Comparison of ENCODE assay signal across 10 mouse cellular contexts in genomic region chr5:140579771-140580170, GRCm38 (mm10). TPM values are rescaled to one million over a fixed set of nuclear protein-coding genes. Genes with fewer than 3 reads are reported as not detected.
DNase-seq lines count a peak whose midpoint lies in the region; ATAC-seq and TF ChIP-seq lines count a peak whose summit lies in the region.
"Had no signal": no experiment of that assay in that cellular context is flagged by ENCODE, and none has a peak within 500 bp of the region (broad histone marks: within the 10 kb centered on the region; RNA-seq: fewer than 3 reads in every experiment).

No protein-coding gene starts in this region.

- H3K27me3 ChIP-seq in embryonic facial prominence, embryonic 12.5 days, result no peaks in the 10 kb centered on the region
- H3K27me3 ChIP-seq in hindbrain, embryonic 15.5 days, result no peaks in the 10 kb centered on the region
- peaks cover 33% of the 10 kb centered on the region for H3K27me3 ChIP-seq in heart, embryonic 12.5 days (replicated peaks)

- WGBS in embryonic facial prominence, embryonic 12.5 days, result 10% methylated on average over 6 of the region's 6 CpGs
- WGBS in hindbrain, embryonic 15.5 days, result 11% methylated on average over 6 of the region's 6 CpGs
- 22% methylated on average over 6 of the region's 6 CpGs for WGBS in heart, embryonic 12.5 days

- H3K4me1 ChIP-seq in ES-E14 (ENCODE audit: control insufficient read depth in 2 of 2, insufficient read depth in 2 of 2, low read length in 2 of 2, poor library complexity in 1 of 2), result peaks cover 12 to 53% of the 10 kb centered on the region in 2 experiments
- H3K4me1 ChIP-seq in embryonic facial prominence, embryonic 12.5 days, result peaks cover 54% of the 10 kb centered on the region
- peaks cover 38% of the 10 kb centered on the region for H3K4me1 ChIP-seq in hindbrain, embryonic 15.5 days (replicated peaks)
- peaks cover 19% of the 10 kb centered on the region for H3K4me1 ChIP-seq in heart, embryonic 12.5 days (replicated peaks)

- intact Hi-C loops in heart, postnatal 25 days (cut with DNase I), result no loop called here

- H3K9me3 ChIP-seq in ES-E14 (ENCODE audit: control insufficient read depth, insufficient read depth, low read depth, low read length), result no peaks in the 10 kb centered on the region
- H3K9me3 ChIP-seq in embryonic facial prominence, embryonic 12.5 days, result no peaks in the 10 kb centered on the region
- no peaks in the 10 kb centered on the region for H3K9me3 ChIP-seq in hindbrain, embryonic 15.5 days
- H3K9me3 ChIP-seq in heart, embryonic 12.5 days (replicated peaks), result no peaks in the 10 kb centered on the region

- in situ Hi-C loops in ES-E14 (cut with MboI; ENCODE audit: low sequenced_read_pairs in 2 of 2, unreplicated experiment in 2 of 2), result no loop called here

- no peaks in the 10 kb centered on the region for H3K36me3 ChIP-seq in ES-E14 (ENCODE audit: control insufficient read depth, insufficient read depth, low read length, poor library complexity, severe bottlenecking)
- no peaks in the 10 kb centered on the region for H3K36me3 ChIP-seq in embryonic facial prominence, embryonic 12.5 days
- no peaks in the 10 kb centered on the region for H3K36me3 ChIP-seq in hindbrain, embryonic 15.5 days
- no peaks in the 10 kb centered on the region for H3K36me3 ChIP-seq in heart, embryonic 12.5 days

- H3K4me2 ChIP-seq in embryonic facial prominence, embryonic 12.5 days (replicated peaks), result 0 out of 2 replicates have a peak overlapping the region, but pooled peaks have one; percentile 2
- H3K4me2 ChIP-seq in hindbrain, embryonic 15.5 days, result no peak overlapping the region
- H3K4me2 ChIP-seq in heart, embryonic 12.5 days, result no peak overlapping the region

- peak; percentile 77 for ATAC-seq in embryonic facial prominence, embryonic 12.5 days (ENCODE audit: insufficient number of reproducible peaks, insufficient read depth, low FRiP score, low TSS enrichment)
- ATAC-seq in hindbrain, embryonic 15.5 days (ENCODE audit: low FRiP score, low read depth), result peak; percentile 63; the same call in 1 of the 2 replicates
- no peak for ATAC-seq in heart, embryonic 12.5 days (ENCODE audit: insufficient number of reproducible peaks, low FRiP score)

- no peak overlapping the region for H3K4me3 ChIP-seq in ES-E14 (ENCODE audit: insufficient read depth in 1 of 2, low read depth in 1 of 2, low read length in 2 of 2, poor library complexity in 1 of 2, severe bottlenecking in 1 of 2)
- no peak overlapping the region for H3K4me3 ChIP-seq in embryonic facial prominence, embryonic 12.5 days
- no peak overlapping the region for H3K4me3 ChIP-seq in hindbrain, embryonic 15.5 days
- H3K4me3 ChIP-seq in heart, embryonic 12.5 days, result no peak overlapping the region

- H3K9ac ChIP-seq in ES-E14 (ENCODE audit: insufficient read depth, low read depth, low read length, poor library complexity, severe bottlenecking), result no peak overlapping the region; the same call in 1 of the 2 replicates
- no peak overlapping the region; the same call in 1 of the 2 replicates for H3K9ac ChIP-seq in embryonic facial prominence, embryonic 12.5 days
- H3K9ac ChIP-seq in hindbrain, embryonic 15.5 days, result no peak overlapping the region
- H3K9ac ChIP-seq in heart, embryonic 12.5 days, result no peak overlapping the region

- DNase-seq in ES-E14 (ENCODE audit: low read depth, low spot score), result no peak
- peak; percentile 69 for DNase-seq in neural tube, embryonic 10.5 days (ENCODE audit: extremely low spot score, low spot score)
- DNase-seq in heart, postnatal 25 days (ENCODE audit: low spot score), result no peak
- DNase-seq in layer of hippocampus, adult 11-12 months (ENCODE audit: low spot score), result no peak
- no peak for DNase-seq in thymus, postnatal 14 days

- peak overlapping the region; percentile 49; the same call in 1 of the 2 replicates for H3K27ac ChIP-seq in ES-E14 (ENCODE audit: insufficient read depth, low read depth, low read length, poor library complexity, severe bottlenecking)
- H3K27ac ChIP-seq in embryonic facial prominence, embryonic 12.5 days, result peak overlapping the region; percentile 84
- H3K27ac ChIP-seq in hindbrain, embryonic 15.5 days (replicated peaks), result no peak overlapping the region; the same call in 1 of the 2 replicates
- H3K27ac ChIP-seq in heart, embryonic 12.5 days (ENCODE audit: poor library complexity, severe bottlenecking), result no peak overlapping the region

TF ChIP-seq in ES-E14, 5 proteins besides CTCF, POLR2A, EP300 and RAD21:
- TF ChIP-seq CHD2 (IDR thresholded peaks at IDR 0.05; ENCODE audit: low read depth, low read length) (no peak), ZNF384 (IDR thresholded peaks at IDR 0.05; ENCODE audit: low read depth, low read length) (no peak), HCFC1 (IDR thresholded peaks at IDR 0.05; ENCODE audit: borderline replicate concordance, insufficient read depth, low read length) (no peak)

RNA-seq across cellular contexts. Expression of gene Grifin, which starts 14.9 kb away (rescaled TPM):
- total RNA-seq in ES-E14 (2012; rRNA removed), result 0.89 TPM in 1 of 2 replicates, not detected in the other
- polyA plus RNA-seq in embryonic facial prominence, embryonic 12.5 days (2016; fragmentation: Nextera tagmentation; extraction: Ambion mirVana), result 0.53 and 1.1 TPM in 2 replicates
- polyA plus RNA-seq in hindbrain, embryonic 15.5 days (2015; fragmentation: Nextera tagmentation; extraction: Ambion mirVana), result not detected in 2 replicates
- 0.31 TPM in 1 of 2 replicates, not detected in the other for polyA plus RNA-seq in heart, embryonic 12.5 days (2016; fragmentation: Nextera tagmentation; extraction: Ambion mirVana)
- not detected for total RNA-seq in heart, postnatal 25 days (2021)
- total RNA-seq: layer of hippocampus, adult 18-20 months had no signal
- polyA plus RNA-seq: lung, embryonic 16.5 days had no signal

RNA-seq across cellular contexts. Expression of gene Lfng, which starts 27.3 kb away (rescaled TPM):
- total RNA-seq in ES-E14 (2012; rRNA removed), result 13.3 and 28.1 TPM in 2 replicates
- 14.0 and 14.2 TPM in 2 replicates for polyA plus RNA-seq in embryonic facial prominence, embryonic 12.5 days (2016; fragmentation: Nextera tagmentation; extraction: Ambion mirVana)
- polyA plus RNA-seq in hindbrain, embryonic 15.5 days (2015; fragmentation: Nextera tagmentation; extraction: Ambion mirVana), result 28.4 and 28.8 TPM in 2 replicates
- polyA plus RNA-seq in heart, embryonic 12.5 days (2016; fragmentation: Nextera tagmentation; extraction: Ambion mirVana), result 2.9 and 4.3 TPM in 2 replicates
- 10 to 100 TPM in 1 of 2 experiments, 1 to 10 TPM in 1; 7.3 to 10.8 TPM for total RNA-seq in heart, postnatal 25 days (2021)

Comparison
In these comparisons a context has a peak if more than half of its experiments do, and no peak if none do; other contexts are left out.
1. H3K27ac ChIP-seq: peak in ES-E14 (single experiment) and embryonic facial prominence, embryonic 12.5 days (single experiment); none in hindbrain, embryonic 15.5 days (single experiment) and heart, embryonic 12.5 days (single experiment).